Mouse (Mus musculus) intestine, postnatal 0 days (tissue): ENCODE results near the gene Gm45234. TPM values are rescaled to one million over a fixed set of nuclear protein-coding genes. Genes with fewer than 3 reads are reported as not detected.

ENCODE experiments used
- ATAC-seq: fragments of 200-750 bp; cut with Nextera tagmentation; 2 replicates; pipeline ENCODE4 v1.8.0; 2017; ENCODE audit warnings: mild to moderate bottlenecking, moderate TSS enrichment, moderate library complexity
- H3K27ac ChIP-seq: fragments of 300-500 bp; sonication (generic); 2 replicates; pipeline ENCODE4 v1.5.1; 2014; ENCODE audit warnings: mild to moderate bottlenecking, low read depth, low read length, moderate library complexity
- H3K27me3 ChIP-seq: fragments of 300-500 bp; sonication (generic); replicated peaks from 2 replicates; pipeline ENCODE4 v1.6.1; 2014; ENCODE audit warnings: low read length, mixed read lengths; ENCODE audit not compliant: control insufficient read depth, insufficient read depth
- H3K36me3 ChIP-seq: fragments of 300-500 bp; sonication (generic); 2 replicates; pipeline ENCODE4 v1.6.1; 2014; ENCODE audit warnings: mild to moderate bottlenecking, moderate library complexity; ENCODE audit not compliant: control insufficient read depth, insufficient read depth
- H3K4me1 ChIP-seq: fragments of 300-500 bp; sonication (generic); replicated peaks from 2 replicates; pipeline ENCODE4 v1.6.1; 2014; ENCODE audit warnings: antibody characterized with exemption, low read length, mixed read lengths; ENCODE audit not compliant: control insufficient read depth, insufficient read depth
- H3K4me2 ChIP-seq: fragments of 300-500 bp; sonication (generic); replicated peaks from 2 replicates; pipeline ENCODE4 v1.6.1; 2014; ENCODE audit warnings: low read depth, mild to moderate bottlenecking, moderate library complexity
- H3K4me3 ChIP-seq: fragments of 300-500 bp; sonication (generic); 2 replicates; pipeline ENCODE4 v1.5.1; 2014; ENCODE audit warnings: low read depth, low read length
- H3K9ac ChIP-seq: fragments of 300-500 bp; sonication (generic); 2 replicates; pipeline ENCODE4 v1.6.1; 2014; ENCODE audit warnings: mild to moderate bottlenecking, low read depth, low read length
- H3K9me3 ChIP-seq: fragments of 300-500 bp; sonication (generic); 2 replicates; pipeline ENCODE4 v1.6.1; 2016; ENCODE audit warnings: mixed run types; ENCODE audit not compliant: control insufficient read depth
- CTCF ChIP-seq: sonication (generic); IDR thresholded peaks from 2 replicates; pipeline ENCODE4 v1.5.1; 2016; ENCODE audit warnings: low read depth, mild to moderate bottlenecking, control low read depth, antibody characterized with exemption, moderate library complexity
- WGBS: fragments of 180-500 bp; shearing (Covaris S2); extraction: QIAGEN DNeasy Blood & Tissue Kit; methylation state at CpG from one replicate; pipeline ENCODE4 v1.1.7; 2014; 5-methylcytosine and 5-hydroxymethylcytosine counted together
- polyA plus RNA-seq: library from polyadenylated mRNA; unstranded; fragments of >200 nt; fragmentation: Nextera tagmentation; extraction: Ambion mirVana; gene quantifications from 2 replicates; pipeline ENCODE4 v1.2.1, GENCODE M21; 2015

Gene Gm45234
- polyA plus RNA-seq, 1 experiment from 2014 or later, result not detected

GRCm38 (mm10) chr6:124701338-124701737, 54.5 kb downstream of the Gm45234 start:
- Histone ChIP-seq H3K4me2 (no peak overlapping the region), H3K27ac (peak overlapping the region; percentile 74), H3K9me3 (no peaks in the 10 kb centered on the region), H3K9ac (no peak overlapping the region), H3K27me3 (no peaks in the 10 kb centered on the region), H3K4me1 (no peaks in the 10 kb centered on the region), H3K4me3 (no peak overlapping the region), H3K36me3 (peaks cover 70% of the 10 kb centered on the region)
- no peak for ATAC-seq
- peak; percentile 52 for TF ChIP-seq CTCF
- 67% methylated on average over 8 of the region's 8 CpGs for WGBS

- Histone ChIP-seq H3K9ac (no peak overlapping the region), H3K36me3 (peaks cover 62% of the 10 kb centered on the region), H3K4me3 (no peak overlapping the region), H3K4me2 (no peak overlapping the region), H3K27ac (peak overlapping the region; percentile 74), H3K27me3 (no peaks in the 10 kb centered on the region), H3K4me1 (no peaks in the 10 kb centered on the region), H3K9me3 (no peaks in the 10 kb centered on the region)
- TF ChIP-seq CTCF, result no peak
- peak; percentile 77 for ATAC-seq
- 65% methylated on average over 11 of the region's 11 CpGs for WGBS
These were observed 55.7 kb downstream of the Gm45234 start for GRCm38 (mm10) chr6:124699962-124700610.

GRCm38 (mm10) chr6:124699366-124699765, 56.5 kb downstream of the Gm45234 start:
- peak overlapping the region; percentile 74 for H3K27ac ChIP-seq
- 91% methylated on average over 4 of the region's 4 CpGs for WGBS
- H3K4me2 ChIP-seq, result no peak overlapping the region
- H3K4me3 ChIP-seq, result no peak overlapping the region
- H3K4me1 ChIP-seq, result no peaks in the 10 kb centered on the region
- no peaks in the 10 kb centered on the region for H3K9me3 ChIP-seq
- no peak overlapping the region for H3K9ac ChIP-seq
- H3K27me3 ChIP-seq, result no peaks in the 10 kb centered on the region
- peaks cover 55% of the 10 kb centered on the region for H3K36me3 ChIP-seq
- TF ChIP-seq CTCF, result no peak
- ATAC-seq, result no peak

- Histone ChIP-seq H3K9ac (no peak overlapping the region), H3K4me3 (no peak overlapping the region), H3K27ac (peak overlapping the region; percentile 74; the same call in 1 of the 2 replicates), H3K36me3 (peaks cover 50% of the 10 kb centered on the region), H3K27me3 (no peaks in the 10 kb centered on the region), H3K4me1 (no peaks in the 10 kb centered on the region), H3K9me3 (no peaks in the 10 kb centered on the region), H3K4me2 (no peak overlapping the region)
- WGBS, result 58% methylated on average over 6 of the region's 6 CpGs
- TF ChIP-seq CTCF, result no peak
- no peak for ATAC-seq
These were observed 57.1 kb downstream of the Gm45234 start for GRCm38 (mm10) chr6:124698751-124699150.

GRCm38 (mm10) chr6:124696441-124697150, 59.2 kb downstream of the Gm45234 start:
- no peak for ATAC-seq
- Histone ChIP-seq H3K36me3 (peaks cover 28% of the 10 kb centered on the region), H3K4me3 (no peak overlapping the region), H3K27me3 (no peaks in the 10 kb centered on the region), H3K9me3 (no peaks in the 10 kb centered on the region), H3K4me2 (no peak overlapping the region), H3K27ac (0 out of 2 replicates have a peak overlapping the region, but pooled peaks have one; percentile 8), H3K4me1 (no peaks in the 10 kb centered on the region), H3K9ac (no peak overlapping the region)
- WGBS, result 86% methylated on average over 7 of the region's 7 CpGs
- no peak for TF ChIP-seq CTCF

- no peaks in the 10 kb centered on the region for H3K4me1 ChIP-seq
- H3K9ac ChIP-seq, result no peak overlapping the region
- H3K36me3 ChIP-seq, result peaks cover 11% of the 10 kb centered on the region
- TF ChIP-seq CTCF, result no peak
- H3K4me3 ChIP-seq, result no peak overlapping the region
- no peaks in the 10 kb centered on the region for H3K27me3 ChIP-seq
- H3K27ac ChIP-seq, result peak overlapping the region; percentile 77
- peak overlapping the region; percentile 18 for H3K4me2 ChIP-seq
- 51% methylated on average over 15 of the region's 15 CpGs for WGBS
- no peaks in the 10 kb centered on the region for H3K9me3 ChIP-seq
- ATAC-seq, result peak; percentile 73
These were observed 61.5 kb downstream of the Gm45234 start for GRCm38 (mm10) chr6:124694166-124694955.
